Mouse (Mus musculus) mouse embryonic stem cell (cell line): Measurements from ENCODE around the gene Dagla.

Source experiments
- in situ Hi-C, 2 experiments: fragments of 300-500 bp; cut with MboI; formaldehyde crosslinking; loops; 1 replicate in 1 of 2; 3 replicates in 1 of 2; pipeline ENCODE4 v1.14.3; 2019 to 2020; ENCODE audit warnings: low sequenced_read_pairs in 2 of 2, low pct_unique_long_range_greater_than_20kb in 1 of 2, mixed read lengths in 1 of 2; ENCODE audit not compliant: unreplicated experiment in 1 of 2

Gene Dagla

DNA sequence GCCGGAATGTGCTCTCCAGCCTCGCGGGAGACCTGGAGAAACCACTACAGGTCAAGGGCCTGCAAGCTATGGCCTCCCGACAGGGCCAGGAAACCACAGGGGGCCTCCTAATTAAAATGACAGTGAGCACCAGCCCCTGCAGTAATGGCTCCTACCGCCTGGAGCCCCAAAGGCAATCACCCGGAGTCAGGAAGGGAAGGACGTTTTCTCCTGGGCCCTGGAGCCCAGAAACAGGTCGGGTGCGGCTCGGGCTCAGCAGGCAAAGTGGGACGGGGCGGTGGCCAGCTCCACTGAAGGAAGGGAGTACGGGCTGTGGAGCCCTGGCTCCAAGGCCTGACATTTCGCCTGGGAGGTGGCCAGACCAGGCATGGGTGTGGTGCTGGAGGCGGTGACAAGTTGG, 37.6 kb downstream of the Dagla start:
- in situ Hi-C loops = loop anchor here in 1 of 2 experiments (5.0 kb wide), 1 partner anchor 40 kb away; no protein-coding TSS in a partner anchor

DNA sequence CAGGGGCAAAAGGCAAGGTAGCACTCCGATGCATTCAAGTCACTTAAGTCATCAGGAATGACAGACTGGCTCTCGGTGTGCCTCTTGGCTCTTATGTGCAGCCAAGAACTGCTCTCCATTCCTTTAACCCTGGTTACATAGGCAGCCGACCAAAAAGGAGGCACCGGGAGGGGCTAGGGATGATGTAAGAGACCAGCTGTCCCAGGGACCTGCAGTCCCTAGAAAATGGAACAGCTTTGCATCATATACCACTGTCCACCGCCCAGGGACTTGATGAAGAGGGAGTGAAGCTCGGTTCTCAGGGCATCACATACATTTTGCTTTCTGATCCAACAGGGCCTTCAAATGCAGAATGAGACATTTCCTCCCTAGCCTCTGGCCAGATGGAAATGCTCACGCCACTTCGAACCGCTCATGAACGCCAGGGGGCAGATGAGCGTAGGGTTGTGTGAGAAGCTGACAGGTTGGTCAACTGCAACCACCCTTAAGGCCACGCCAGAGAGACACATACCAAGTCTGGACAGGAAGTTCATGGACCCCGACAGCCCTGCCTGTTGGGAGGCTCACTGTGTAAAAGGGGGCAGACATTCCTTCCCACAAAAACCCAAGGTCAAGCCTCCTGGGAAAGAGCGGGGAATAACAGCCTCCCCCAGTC, 38.4 kb downstream of the Dagla start:
- in situ Hi-C loops = loop anchor here in 1 of 2 experiments (5.0 kb wide), 1 partner anchor 41 kb away; no protein-coding TSS in a partner anchor

DNA sequence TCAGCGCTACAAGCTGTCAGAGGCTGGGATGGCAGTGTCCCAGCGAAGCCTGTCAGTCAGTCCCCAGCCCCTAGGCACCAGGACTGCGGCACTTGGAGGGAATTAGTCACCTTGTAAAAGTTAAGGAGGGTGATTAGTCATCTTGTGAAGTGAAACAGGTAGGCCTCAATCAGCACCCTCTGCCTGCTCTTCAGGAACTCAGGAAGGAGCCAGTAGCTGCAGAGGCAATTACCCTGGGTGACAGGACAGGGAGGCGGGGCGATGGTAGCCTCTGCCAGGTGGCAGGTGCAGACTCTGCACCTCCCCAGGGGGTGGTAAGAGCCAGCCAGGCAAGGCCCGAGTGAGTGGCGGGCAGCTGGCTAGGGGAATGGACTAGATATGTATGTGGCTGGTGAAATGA, 43.3 kb downstream of the Dagla start:
- in situ Hi-C loops = no loop called here

DNA sequence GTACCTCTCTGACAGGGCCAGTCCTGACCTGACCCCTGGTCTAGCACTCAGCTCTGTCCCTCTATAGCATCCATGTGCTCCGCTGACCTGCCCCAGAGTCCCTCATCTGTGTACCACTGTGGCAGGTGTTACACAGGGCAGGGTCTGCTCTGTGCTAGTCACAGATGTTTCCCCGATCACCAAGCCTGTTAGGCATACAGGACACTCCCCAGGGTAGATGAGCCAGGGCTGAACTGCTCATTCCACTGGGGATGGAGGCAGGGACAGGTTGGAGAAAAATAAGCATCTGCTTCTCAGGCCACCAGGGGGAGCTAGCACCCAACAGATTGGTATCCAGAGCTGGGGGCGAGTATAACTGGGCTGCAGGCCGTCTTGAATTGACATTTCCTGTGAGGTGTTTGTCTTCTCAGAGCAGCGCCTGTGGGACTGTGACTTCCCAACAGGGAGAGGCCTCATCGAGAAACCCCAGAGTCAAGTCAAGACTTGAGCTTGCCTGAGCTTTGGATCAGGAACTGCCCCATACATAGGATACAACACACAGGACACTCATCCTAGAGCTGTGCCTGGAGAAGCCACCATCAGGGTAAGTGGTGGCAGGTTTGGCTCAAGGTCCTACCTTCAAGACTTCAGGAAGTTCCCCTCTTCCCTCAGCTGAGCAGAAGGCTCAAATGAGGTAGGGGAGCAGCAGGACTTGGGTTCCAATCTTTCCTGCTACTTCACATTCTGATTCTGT, 46.2 kb downstream of the Dagla start:
- in situ Hi-C loops = loop anchor here (5.0 kb wide), 2 partner anchors 49 to 229 kb away; no protein-coding TSS in a partner anchor

DNA sequence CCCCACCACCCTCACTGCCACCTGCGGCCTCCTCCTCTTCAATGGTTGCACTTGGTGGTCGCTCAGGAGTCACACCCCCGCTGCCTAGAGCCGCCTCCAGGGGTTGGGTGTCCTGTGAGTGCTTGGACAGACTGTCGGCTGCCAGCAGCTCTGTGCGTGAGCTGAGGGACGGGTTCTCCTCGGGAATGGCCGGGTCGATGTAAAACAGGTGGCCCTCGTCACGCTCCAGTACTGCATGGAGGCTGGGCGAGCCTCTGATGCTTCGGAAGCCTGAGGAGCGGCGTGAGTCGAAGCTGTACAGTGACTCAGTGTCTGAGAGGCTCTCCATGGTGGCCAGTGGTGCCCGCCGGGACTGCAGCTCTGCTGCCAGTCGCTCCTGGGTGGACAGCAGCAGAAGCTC, 56.5 kb downstream of the Dagla start:
- in situ Hi-C loops = no loop called here

DNA sequence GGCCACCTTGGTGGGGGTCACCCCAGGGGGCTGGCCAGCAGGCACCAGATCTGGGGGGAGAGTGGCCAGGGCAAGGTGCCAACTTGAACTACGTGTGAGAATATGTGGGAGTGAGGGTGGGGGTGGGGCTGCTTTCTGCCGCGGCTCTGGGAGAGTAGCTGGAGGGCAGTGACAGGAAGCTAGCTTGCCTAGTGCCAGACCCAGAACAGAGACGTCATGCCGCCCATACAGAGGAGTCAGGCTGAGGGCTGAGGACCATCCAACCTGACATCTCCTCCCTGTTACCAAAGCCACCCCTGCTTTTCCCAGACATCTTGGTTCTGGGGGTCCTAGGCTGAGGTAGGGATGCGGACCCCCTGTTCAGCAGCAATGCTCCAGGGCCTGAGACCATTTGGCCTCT, 57.5 kb downstream of the Dagla start:
- in situ Hi-C loops = no loop called here

DNA sequence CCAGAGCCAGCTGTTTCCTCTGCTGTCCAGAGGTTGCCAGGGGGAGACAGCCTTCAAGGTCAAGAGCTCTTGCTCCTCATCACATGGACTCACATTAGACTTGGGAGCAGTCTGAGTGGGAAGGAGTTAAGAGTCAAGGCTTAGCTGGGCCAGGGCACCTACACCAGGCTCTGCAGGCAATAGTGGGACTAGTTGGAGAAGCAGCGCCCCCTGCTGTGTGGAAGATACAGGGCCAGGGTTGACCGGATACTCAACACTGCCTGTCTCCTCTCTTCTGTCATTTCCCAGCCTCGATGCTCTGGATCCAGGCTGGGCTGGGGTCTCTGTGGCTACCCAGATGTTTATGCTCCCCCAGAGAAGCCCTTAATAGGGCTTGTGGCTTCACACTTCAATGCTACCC, 60.5 kb downstream of the Dagla start:
- in situ Hi-C loops = no loop called here

DNA sequence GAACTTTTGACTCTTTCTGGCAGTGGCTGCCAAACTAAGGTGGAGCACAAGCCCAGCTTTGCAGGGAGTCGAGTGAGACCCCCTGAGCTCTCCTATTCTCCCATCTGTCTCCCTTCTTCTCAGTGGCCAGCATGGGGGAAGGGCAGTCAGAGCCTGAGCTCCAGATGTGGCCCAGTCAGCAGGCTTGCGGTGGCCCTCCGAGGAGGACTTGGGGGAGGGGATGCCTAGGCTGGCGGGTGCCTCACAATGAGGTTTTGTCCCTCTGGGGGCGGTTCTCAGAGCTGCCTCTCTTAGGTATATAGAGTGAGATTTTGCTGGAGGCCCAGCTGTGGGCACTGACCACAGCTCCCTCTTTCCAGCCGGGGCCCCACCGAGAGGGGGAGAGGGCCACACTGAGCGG, 61.8 kb downstream of the Dagla start:
- in situ Hi-C loops = no loop called here

DNA sequence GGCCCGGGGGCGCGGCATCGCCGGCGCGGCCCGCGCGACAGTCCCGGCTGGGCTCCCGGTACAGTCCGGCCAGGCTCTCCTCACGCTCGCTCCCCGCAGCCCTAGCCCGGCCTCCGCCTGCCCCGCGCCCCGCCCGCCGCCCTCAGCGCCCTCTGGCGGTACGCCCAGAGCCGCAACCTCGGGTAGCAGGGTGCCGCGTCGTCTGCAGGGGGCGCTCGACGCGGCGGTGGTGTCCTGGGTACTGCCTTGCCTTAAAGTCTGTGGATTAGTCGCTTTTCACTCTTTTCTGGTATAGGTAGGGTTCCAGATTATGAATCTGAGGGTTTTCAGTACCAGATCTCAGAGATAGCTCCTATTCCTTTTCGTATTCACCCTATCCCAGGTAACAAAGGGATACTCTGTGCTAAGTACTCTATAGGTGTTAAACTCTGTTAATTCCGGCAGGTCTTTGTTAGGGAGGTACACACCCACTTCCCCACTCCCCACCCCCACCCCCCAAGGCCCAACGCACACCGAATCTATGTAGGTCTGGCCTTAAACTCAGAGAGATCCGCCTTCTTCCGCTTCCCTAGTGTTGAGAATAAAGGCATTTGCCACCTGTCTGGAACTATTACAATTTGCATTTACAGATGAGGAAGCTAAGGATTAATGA, 63.9 kb downstream of the Dagla start, which contains the start of gene Myrf:
Gene Myrf (minus strand): TSS at position 95 of the 652 bp plus-strand sequence.
- in situ Hi-C loops = no loop called here

DNA sequence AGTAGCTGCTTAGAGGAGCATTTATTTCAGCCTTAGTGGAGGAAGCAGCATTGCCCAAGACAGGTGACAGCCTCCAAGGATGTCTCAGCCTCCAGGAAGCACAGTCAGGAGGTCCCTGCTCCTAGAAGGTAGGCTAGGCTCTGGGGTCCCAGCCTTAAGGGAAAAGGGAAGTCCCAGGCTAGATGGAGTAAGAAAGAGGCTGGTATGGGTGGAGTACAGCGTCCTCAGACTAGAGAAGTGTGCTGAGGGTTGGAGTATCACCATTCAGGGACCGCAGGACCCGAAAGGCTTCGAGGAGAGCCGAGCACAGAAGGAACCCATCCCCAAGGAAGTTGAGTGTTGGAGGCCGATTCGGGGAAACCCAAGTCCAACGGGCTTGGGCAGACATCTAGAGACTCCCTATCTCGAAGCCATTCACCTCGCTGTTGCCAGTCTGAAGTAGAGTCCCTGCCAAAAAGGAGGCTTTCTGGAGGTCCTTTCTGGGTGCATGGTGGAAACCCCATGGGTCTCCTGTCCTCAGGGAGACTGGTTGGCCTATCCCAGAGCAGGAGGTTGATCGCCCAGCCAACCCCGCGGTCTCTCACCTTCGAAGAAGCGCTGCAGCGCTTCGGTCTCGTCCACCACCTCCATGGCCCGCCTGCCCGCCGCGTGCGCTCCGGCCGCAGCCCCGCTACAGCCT, 64.6 kb downstream of the Dagla start:
- in situ Hi-C loops = no loop called here

DNA sequence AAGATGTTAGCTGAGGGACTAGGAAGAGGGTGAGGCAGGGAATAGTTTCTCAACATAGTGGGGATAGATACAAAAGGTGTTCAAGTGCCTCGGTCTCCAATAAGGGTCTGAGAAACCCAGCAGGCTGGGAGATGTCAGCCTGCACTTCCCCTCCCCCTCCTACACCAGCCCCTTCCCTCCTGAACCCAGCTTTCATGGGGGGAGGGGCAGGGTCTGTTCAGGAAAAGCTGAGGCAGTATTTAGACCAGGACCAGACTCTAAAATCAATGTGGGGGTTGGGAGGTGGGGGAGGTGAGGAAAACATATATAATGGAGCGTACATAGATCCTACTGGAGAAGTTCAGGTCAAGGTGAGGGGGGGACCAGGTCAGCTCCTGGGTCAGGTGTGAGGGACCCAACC, 65.3 kb downstream of the Dagla start:
- in situ Hi-C loops = no loop called here

DNA sequence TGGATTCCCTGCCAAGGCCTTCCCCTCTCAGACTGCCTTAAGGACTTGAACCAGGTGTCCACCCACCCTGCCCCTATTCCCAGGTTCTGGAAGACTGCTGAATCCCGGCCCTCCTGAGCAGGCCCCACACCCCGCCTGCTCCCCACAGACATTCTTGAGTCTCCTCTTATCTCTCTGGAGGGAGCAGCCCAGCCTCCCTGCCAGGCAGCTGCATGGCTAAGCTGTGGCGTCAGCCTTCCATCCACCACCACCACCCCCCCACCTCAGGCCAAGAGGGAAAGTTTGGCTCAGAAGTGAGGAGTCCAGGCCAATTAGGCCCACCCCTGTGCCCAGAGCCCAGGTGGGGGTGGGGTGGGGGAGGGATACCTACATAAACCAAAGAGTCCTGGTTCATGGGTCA, 66.2 kb downstream of the Dagla start:
- in situ Hi-C loops = no loop called here

DNA sequence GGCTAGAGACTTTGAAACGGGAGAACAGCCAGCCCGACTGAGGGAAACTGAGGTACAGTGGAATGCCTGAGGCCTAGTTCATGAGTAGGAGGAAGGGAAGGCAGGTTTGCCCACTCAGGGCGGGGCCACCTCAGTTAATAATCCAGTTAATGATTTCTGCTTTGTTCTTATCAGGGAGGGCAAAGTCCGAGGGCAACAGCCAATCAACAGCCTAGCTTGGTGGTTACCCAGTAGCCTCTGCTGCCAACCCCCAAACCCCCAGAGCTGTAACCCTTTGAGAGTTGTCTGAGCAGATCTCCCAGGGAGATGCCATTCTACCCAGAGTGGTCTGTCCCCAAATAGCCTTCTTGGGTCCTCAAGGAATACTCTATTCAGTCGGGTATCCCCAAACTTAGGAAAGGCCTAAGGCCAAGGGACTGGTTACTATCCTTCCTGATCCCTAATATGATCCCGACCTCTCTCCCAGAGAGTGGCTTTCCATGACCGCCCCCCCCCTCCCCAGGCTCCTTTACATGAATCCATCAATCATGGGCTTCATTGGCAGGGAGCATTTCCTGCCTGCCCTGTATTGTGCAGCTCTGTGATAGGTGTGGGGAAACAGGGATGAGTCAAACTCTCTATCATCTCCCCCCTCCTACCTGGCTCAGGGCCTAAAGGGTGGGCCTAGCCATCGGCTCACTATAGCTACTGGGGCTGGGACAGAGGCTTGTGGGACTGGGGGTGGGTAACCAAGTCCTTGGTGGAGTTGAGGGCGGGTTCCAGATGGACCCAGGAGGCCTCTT, 68.7 kb downstream of the Dagla start:
- in situ Hi-C loops = no loop called here

DNA sequence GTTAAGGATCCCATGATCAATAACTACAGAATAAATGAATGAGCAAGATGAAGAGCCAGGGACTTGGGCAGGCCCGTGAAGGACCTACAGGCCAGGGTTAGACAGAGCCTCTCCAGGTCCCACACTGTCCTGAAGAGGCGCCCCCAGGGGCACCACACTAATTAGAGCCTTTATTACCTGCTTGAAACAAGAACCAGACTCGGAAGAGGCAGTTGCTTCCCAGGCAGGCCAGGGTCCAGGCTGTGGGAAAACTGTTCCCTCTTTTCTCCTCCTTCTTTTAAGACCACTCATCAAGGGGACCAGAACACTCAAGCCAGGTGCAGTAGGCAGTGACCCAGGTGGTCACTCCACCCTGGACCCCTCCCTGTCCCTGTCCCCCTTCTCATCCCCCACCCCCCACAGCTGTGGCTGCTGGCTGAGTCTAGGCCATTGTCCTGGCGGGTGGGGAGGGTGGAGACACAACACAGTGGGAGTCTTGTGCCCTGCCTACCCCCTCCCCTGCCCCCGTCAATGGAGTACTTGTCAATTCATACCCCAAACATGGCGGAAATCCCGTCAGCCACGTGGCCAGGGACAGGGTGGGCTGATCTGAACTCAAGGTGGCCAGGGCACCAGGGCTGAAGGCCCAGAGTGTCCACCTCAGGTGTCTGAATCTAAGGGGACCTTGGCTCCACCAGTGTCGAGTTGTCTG, 72.2 kb downstream of the Dagla start:
- in situ Hi-C loops = no loop called here

DNA sequence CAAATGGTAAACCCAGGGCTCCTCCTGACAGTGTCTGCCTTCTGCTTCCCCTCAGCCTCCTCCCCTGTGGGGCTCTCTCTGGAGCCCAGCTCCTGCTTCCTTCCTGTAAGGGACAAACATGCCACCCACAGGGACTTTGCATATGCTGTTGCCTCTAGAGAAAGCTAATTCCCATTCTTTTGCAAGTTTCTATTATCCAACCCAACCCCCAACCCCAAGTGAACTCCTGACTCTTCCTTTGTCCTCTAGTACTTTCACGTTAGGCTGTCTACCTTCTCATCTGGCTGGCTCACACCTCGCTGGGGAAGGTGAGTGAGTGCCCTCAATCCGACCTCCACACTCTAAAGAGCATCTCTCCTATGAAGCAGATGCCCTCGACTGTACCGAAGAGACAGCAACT, 72.8 kb downstream of the Dagla start:
- in situ Hi-C loops = no loop called here

DNA sequence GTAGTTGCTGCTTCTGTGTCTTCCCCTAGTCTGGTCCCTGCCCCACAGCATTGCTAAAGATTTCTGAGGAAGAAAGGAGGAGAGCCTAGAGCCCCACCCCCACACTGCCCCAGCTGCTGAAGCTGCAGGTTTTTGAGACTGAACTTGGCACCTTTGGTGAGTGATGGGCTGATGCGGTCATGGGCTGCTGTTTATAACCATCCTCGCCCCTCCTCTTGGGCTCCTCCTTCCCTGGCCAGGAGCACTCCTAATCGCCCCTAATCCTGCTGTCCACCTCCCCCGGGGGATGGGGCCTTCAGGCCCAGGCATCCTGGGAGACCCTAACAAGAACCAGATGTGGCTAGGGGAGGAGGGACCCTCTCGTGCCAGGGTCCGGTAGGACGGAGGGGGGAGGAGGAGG, 73.7 kb downstream of the Dagla start:
- in situ Hi-C loops = no loop called here

DNA sequence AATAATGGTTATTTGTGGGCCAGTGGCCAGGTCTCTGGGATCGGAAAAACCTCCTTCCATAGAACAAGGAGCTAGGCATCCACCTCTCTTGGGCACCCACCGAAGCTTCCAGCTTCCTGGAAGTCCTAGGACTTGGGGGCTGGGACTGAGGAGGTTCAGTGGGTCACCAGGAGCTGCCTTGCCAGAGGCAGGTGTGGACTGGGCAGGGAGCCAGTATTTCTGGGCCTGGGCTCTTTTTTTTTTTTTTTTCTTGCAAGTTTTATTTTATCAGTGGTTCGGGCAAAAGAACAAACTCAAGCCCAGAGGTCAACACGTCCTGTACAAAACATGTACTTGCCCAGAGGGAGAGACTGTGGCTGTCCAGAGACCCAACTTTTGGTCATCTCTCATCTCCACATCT, 78.9 kb downstream of the Dagla start:
- in situ Hi-C loops = no loop called here
